Mouse (Mus musculus) stomach, embryonic 14.5 days (tissue): ENCODE measurements around the gene Cog4. TPM values are rescaled to one million over a fixed set of nuclear protein-coding genes. Genes with fewer than 3 reads are reported as not detected.
A peak's percentile ranks its signal among the peaks of the same experiment; 100 is the strongest.
"Not testable (repeated sequence)": the region's sequence is repeated elsewhere in the genome, so short reads cannot be mapped to it uniquely, and the experiment has no call there.

Experiments
- ATAC-seq: fragments of 200-750 bp; cut with Nextera tagmentation; 2 replicates; pipeline ENCODE4 v1.8.0; 2017; ENCODE audit warnings: low read depth, moderate TSS enrichment; ENCODE audit not compliant: insufficient number of reproducible peaks, insufficient read depth, low FRiP score
- H3K27ac ChIP-seq: fragments of 300-500 bp; sonication (generic); 2 replicates; pipeline ENCODE4 v1.5.1; 2014; ENCODE audit warnings: mild to moderate bottlenecking, low read length, moderate library complexity, mixed read lengths
- H3K27me3 ChIP-seq: fragments of 300-500 bp; sonication (generic); 2 replicates; pipeline ENCODE4 v1.6.1; 2014; ENCODE audit warnings: low read length, control low read depth, mixed read lengths; ENCODE audit not compliant: control insufficient read depth, insufficient read depth
- H3K36me3 ChIP-seq: fragments of 300-500 bp; sonication (generic); 2 replicates; pipeline ENCODE4 v1.6.1; 2014; ENCODE audit warnings: mild to moderate bottlenecking, control low read depth, low read length, moderate library complexity, mixed read lengths; ENCODE audit not compliant: control insufficient read depth, insufficient read depth
- H3K4me1 ChIP-seq: fragments of 300-500 bp; sonication (generic); 2 replicates; pipeline ENCODE4 v1.6.1; 2014; ENCODE audit warnings: low read length, control low read depth, mixed read lengths; ENCODE audit not compliant: control insufficient read depth, insufficient read depth
- H3K4me2 ChIP-seq: fragments of 300-500 bp; sonication (generic); replicated peaks from 2 replicates; pipeline ENCODE4 v1.6.1; 2014; ENCODE audit warnings: low read depth, low read length, control low read depth
- H3K4me3 ChIP-seq: fragments of 300-500 bp; sonication (generic); 2 replicates; pipeline ENCODE4 v1.5.1; 2014; ENCODE audit warnings: low read depth, low read length, control low read depth
- H3K9ac ChIP-seq: fragments of 300-500 bp; sonication (generic); replicated peaks from 2 replicates; pipeline ENCODE4 v1.6.1; 2014; ENCODE audit warnings: low read depth, mild to moderate bottlenecking, control low read depth, low read length, moderate library complexity, mixed read lengths
- H3K9me3 ChIP-seq: fragments of 300-500 bp; sonication (generic); 2 replicates; pipeline ENCODE4 v1.6.1; 2016; ENCODE audit warnings: low read depth, low read length, control low read depth; ENCODE audit not compliant: control insufficient read depth
- WGBS: fragments of 180-500 bp; shearing (Covaris S2); extraction: QIAGEN DNeasy Blood & Tissue Kit; methylation state at CpG from one replicate; pipeline ENCODE4 v1.1.7; 2014; 5-methylcytosine and 5-hydroxymethylcytosine counted together
- polyA plus RNA-seq: library from polyadenylated mRNA; unstranded; fragments of >200 nt; fragmentation: Nextera tagmentation; extraction: Ambion mirVana; gene quantifications from 2 replicates; pipeline ENCODE4 v1.2.1, GENCODE M21; 2014

The Cog4 gene
- polyA plus RNA-seq, 1 experiment from 2014 or later: 61.5 TPM

- 0 out of 2 replicates have a peak, but pooled peaks cover 8% of the 10 kb centered on the region for H3K4me1 ChIP-seq
- no peak overlapping the region for H3K4me3 ChIP-seq
- H3K9ac ChIP-seq: no peak overlapping the region
- H3K9me3 ChIP-seq: no peaks in the 10 kb centered on the region
- no peak for ATAC-seq
- peaks cover 63% of the 10 kb centered on the region for H3K36me3 ChIP-seq
- H3K4me2 ChIP-seq: no peak overlapping the region
- no peak overlapping the region for H3K27ac ChIP-seq
- no peaks in the 10 kb centered on the region for H3K27me3 ChIP-seq
- 86% methylated on average over 5 of the region's 5 CpGs for WGBS
Observed at GRCm38 (mm10) chr8:110843207-110843606, 3.2 kb upstream of the Cog4 start.

- no peak overlapping the region for H3K27ac ChIP-seq
- peak overlapping the region; percentile 96; the same call in 1 of the 2 replicates for H3K9ac ChIP-seq
- no peaks in the 10 kb centered on the region for H3K27me3 ChIP-seq
- ATAC-seq: no peak
- H3K4me3 ChIP-seq: peak overlapping the region; percentile 75
- 80% methylated on average over 3 of the region's 3 CpGs for WGBS
- peaks cover 50% of the 10 kb centered on the region for H3K36me3 ChIP-seq
- peak overlapping the region; percentile 89 for H3K4me2 ChIP-seq
- H3K4me1 ChIP-seq: 0 out of 2 replicates have a peak, but pooled peaks cover 9% of the 10 kb centered on the region
- H3K9me3 ChIP-seq: no peaks in the 10 kb centered on the region
Observed at GRCm38 (mm10) chr8:110844941-110845340, 1.5 kb upstream of the Cog4 start.

GRCm38 (mm10) chr8:110845821-110846404 is 487 bp upstream of the Cog4 start:
- H3K4me1 ChIP-seq: 0 out of 2 replicates have a peak, but pooled peaks cover 9% of the 10 kb centered on the region
- peak overlapping the region; percentile 96 for H3K9ac ChIP-seq
- H3K4me2 ChIP-seq: peak overlapping the region; percentile 89
- H3K27ac ChIP-seq: peak overlapping the region; percentile 72
- H3K9me3 ChIP-seq: no peaks in the 10 kb centered on the region
- 9% methylated on average over 17 of the region's 17 CpGs for WGBS
- ATAC-seq: no peak
- peaks cover 49% of the 10 kb centered on the region for H3K36me3 ChIP-seq
- H3K27me3 ChIP-seq: no peaks in the 10 kb centered on the region
- H3K4me3 ChIP-seq: peak overlapping the region; percentile 75

GRCm38 (mm10) chr8:110847171-110847549 is 760 bp downstream of the Cog4 start:
- Histone ChIP-seq H3K9ac (peak overlapping the region; percentile 73), H3K27ac (peak overlapping the region; percentile 72; the same call in 1 of the 2 replicates), H3K4me1 (0 out of 2 replicates have a peak, but pooled peaks cover 9% of the 10 kb centered on the region), H3K27me3 (no peaks in the 10 kb centered on the region), H3K4me3 (peak overlapping the region; percentile 75), H3K36me3 (peaks cover 50% of the 10 kb centered on the region), H3K9me3 (no peaks in the 10 kb centered on the region), H3K4me2 (peak overlapping the region; percentile 65)
- 0 out of 2 replicates have a peak, but pooled peaks have one; percentile 11 for ATAC-seq
- WGBS: 2% methylated on average over 13 of the region's 13 CpGs

- no peaks in the 10 kb centered on the region for H3K27me3 ChIP-seq
- H3K27ac ChIP-seq: no peak overlapping the region
- peak overlapping the region; percentile 73; the same call in 1 of the 2 replicates for H3K9ac ChIP-seq
- 59% methylated on average over 14 of the region's 14 CpGs for WGBS
- 0 out of 2 replicates have a peak, but pooled peaks cover 9% of the 10 kb centered on the region for H3K4me1 ChIP-seq
- no peaks in the 10 kb centered on the region for H3K9me3 ChIP-seq
- no peak for ATAC-seq
- peak overlapping the region; percentile 65 for H3K4me2 ChIP-seq
- H3K36me3 ChIP-seq: peaks cover 50% of the 10 kb centered on the region
- peak overlapping the region; percentile 75 for H3K4me3 ChIP-seq
Observed at GRCm38 (mm10) chr8:110847645-110848495, 1.5 kb downstream of the Cog4 start.

GRCm38 (mm10) chr8:110851186-110851585 is 4.8 kb downstream of the Cog4 start:
- Histone ChIP-seq H3K4me2 (no peak overlapping the region), H3K9me3 (no peaks in the 10 kb centered on the region), H3K27ac (no peak overlapping the region), H3K9ac (no peak overlapping the region), H3K4me3 (no peak overlapping the region), H3K27me3 (no peaks in the 10 kb centered on the region), H3K4me1 (0 out of 2 replicates have a peak, but pooled peaks cover 5% of the 10 kb centered on the region), H3K36me3 (peaks cover 48% of the 10 kb centered on the region)
- WGBS: 92% methylated on average over 10 of the region's 10 CpGs
- ATAC-seq: no peak

- not testable (repeated sequence) for H3K4me2 ChIP-seq, H3K27me3 ChIP-seq, H3K4me1 ChIP-seq, H3K9ac ChIP-seq, H3K4me3 ChIP-seq, H3K9me3 ChIP-seq, H3K27ac ChIP-seq, ATAC-seq
- 90% methylated on average over 3 of the region's 4 CpGs for WGBS
- peaks cover 75% of the 10 kb centered on the region for H3K36me3 ChIP-seq
Observed at GRCm38 (mm10) chr8:110856073-110856472, 9.7 kb downstream of the Cog4 start.

GRCm38 (mm10) chr8:110856760-110857461 is 10.5 kb downstream of the Cog4 start:
- peaks cover 73% of the 10 kb centered on the region for H3K36me3 ChIP-seq
- H3K4me2 ChIP-seq: no peak overlapping the region
- ATAC-seq: no peak
- H3K4me1 ChIP-seq: no peaks in the 10 kb centered on the region
- no peaks in the 10 kb centered on the region for H3K9me3 ChIP-seq
- H3K4me3 ChIP-seq: no peak overlapping the region
- H3K27ac ChIP-seq: no peak overlapping the region
- no peak overlapping the region for H3K9ac ChIP-seq
- H3K27me3 ChIP-seq: no peaks in the 10 kb centered on the region
- 91% methylated on average over 4 of the region's 5 CpGs for WGBS
